26 mouse cellular contexts compared by ENCODE assay signal in genomic region chr7:119892198-119892597, GRCm38 (mm10). TPM values are rescaled to one million over a fixed set of nuclear protein-coding genes. Genes with fewer than 3 reads are reported as not detected.
DNase-seq lines count a peak whose midpoint lies in the region; TF ChIP-seq lines count a peak whose summit lies in the region.
"Had no signal": no experiment of that assay in that cellular context is flagged by ENCODE, and none has a peak within 500 bp of the region (broad histone marks: within the 10 kb centered on the region; RNA-seq: fewer than 3 reads in every experiment).

No protein-coding gene starts in this region.

- intact Hi-C loops in gastrocnemius, adult 2 months (cut with DNase I), result loop anchor here (5.0 kb wide), 1 partner anchor 210 kb away; the partner anchor contains the start of gene Tmem159

- DNase-seq in gastrocnemius, adult 2 months, result no peak
- DNase-seq in gastrocnemius, postnatal 10 days, result no peak
- DNase-seq in kidney, adult 2 months, result peak; percentile 36
- DNase-seq in kidney, adult 8-10 months, result no peak
- no peak for DNase-seq in heart, adult 8-10 months (ENCODE audit: low spot score)
- DNase-seq: adrenal gland, postnatal 14 days; cerebellum, adult 11-12 months; cerebellum, adult 8-10 months; cerebellum, postnatal 10 days; cerebellum, postnatal 36 days; embryo, embryonic 11 days; gastrocnemius, postnatal 14 days; heart, adult 18-20 months; heart, postnatal 14 days; kidney, adult 18-20 months had no signal

- 70% methylated on average over 1 of the region's 1 CpGs for WGBS in kidney, adult 2 months

- H3K36me3 ChIP-seq in kidney, adult 2 months (ENCODE audit: control insufficient read depth, insufficient read depth, low read length), result no peaks in the 10 kb centered on the region
- H3K36me3 ChIP-seq: embryonic facial prominence, embryonic 13.5 days; forebrain, embryonic 12.5 days; forebrain, embryonic 15.5 days; heart, embryonic 10.5 days; heart, embryonic 13.5 days; hindbrain, embryonic 12.5 days; hindbrain, embryonic 15.5 days had no signal

- no peak overlapping the region for H3K4me3 ChIP-seq in gastrocnemius, adult 2 months
- H3K4me3 ChIP-seq in kidney, adult 2 months (ENCODE audit: insufficient read depth, low read depth, low read length), result no peak overlapping the region
- no peak overlapping the region for H3K4me3 ChIP-seq in brown adipose tissue, adult 24 weeks (ENCODE audit: insufficient read depth, low read depth, low read length)
- H3K4me3 ChIP-seq: embryonic facial prominence, embryonic 10.5 days; embryonic facial prominence, embryonic 13.5 days; erythroblast, embryonic 14.5 days; forebrain, embryonic 12.5 days; forebrain, embryonic 15.5 days; heart, embryonic 10.5 days; heart, embryonic 13.5 days; hindbrain, embryonic 12.5 days; hindbrain, embryonic 15.5 days had no signal

- H3K4me1 ChIP-seq in kidney, adult 2 months (ENCODE audit: control insufficient read depth, insufficient read depth, low read length), result peaks cover 12% of the 10 kb centered on the region; the same call in 1 of the 2 replicates
- peaks cover 5% of the 10 kb centered on the region for H3K4me1 ChIP-seq in brown adipose tissue, adult 24 weeks (ENCODE audit: control insufficient read depth, insufficient read depth, insufficient read length, low read length)

- H3K27ac ChIP-seq in gastrocnemius, adult 2 months, result peak overlapping the region; percentile 55
- 0 out of 2 replicates have a peak overlapping the region, but pooled peaks have one; percentile 27 for H3K27ac ChIP-seq in kidney, adult 2 months (ENCODE audit: insufficient read depth, low read depth, low read length)
- peak overlapping the region; percentile 58 for H3K27ac ChIP-seq in brown adipose tissue, adult 24 weeks (replicated peaks; ENCODE audit: low read depth, low read length)
- H3K27ac ChIP-seq: embryonic facial prominence, embryonic 10.5 days; embryonic facial prominence, embryonic 13.5 days; forebrain, embryonic 12.5 days; forebrain, embryonic 15.5 days; heart, embryonic 10.5 days; heart, embryonic 13.5 days; hindbrain, embryonic 12.5 days; hindbrain, embryonic 15.5 days had no signal

- no peak for TF ChIP-seq CTCF in gastrocnemius, adult 2 months (IDR thresholded peaks at IDR 0.05)
- no peak for TF ChIP-seq CTCF in kidney, adult 2 months (conservative IDR thresholded peaks at IDR 0.05; ENCODE audit: insufficient read depth, insufficient read length, low read depth, low read length)

- no peaks in the 10 kb centered on the region for H3K27me3 ChIP-seq in kidney, adult 2 months (replicated peaks; ENCODE audit: control insufficient read depth, insufficient read depth, low read length)
- H3K27me3 ChIP-seq: embryonic facial prominence, embryonic 13.5 days; forebrain, embryonic 12.5 days; forebrain, embryonic 15.5 days; heart, embryonic 13.5 days; hindbrain, embryonic 12.5 days; hindbrain, embryonic 15.5 days; Patski had no signal

- no peak for TF ChIP-seq POLR2A in kidney, adult 2 months (IDR thresholded peaks at IDR 0.05; ENCODE audit: low read depth, low read length)

RNA-seq across cellular contexts. Expression of gene Lyrm1, which starts 3.5 kb away (rescaled TPM):
- 10 to 100 TPM; 11.8 to 12.8 TPM for total RNA-seq in gastrocnemius, adult 2 months (2021)
- total RNA-seq in gastrocnemius, postnatal 10 days (2021), result 1 to 10 TPM; 9.2 to 9.9 TPM
- 4.7 and 6.7 TPM in 2 replicates for polyA plus RNA-seq in kidney, adult 2 months (2012; rRNA removed)
- 11.7 and 17.5 TPM in 2 replicates for polyA plus RNA-seq in brown adipose tissue, adult 24 weeks (2012; ENCODE audit: insufficient read depth, insufficient read length, missing spikeins)
- total RNA-seq in heart, adult 8-10 months (2022), result 10 to 100 TPM in 2 of 4 experiments, 1 to 10 TPM in 2; 9.1 to 10.7 (median 10.0) TPM

RNA-seq across cellular contexts. Expression of gene Dcun1d3, which starts 3.9 kb away (rescaled TPM):
- total RNA-seq in gastrocnemius, adult 2 months (2021), result 10 to 100 TPM; 16.8 to 25.3 TPM
- 10 to 100 TPM; 12.0 to 14.6 TPM for total RNA-seq in gastrocnemius, postnatal 10 days (2021)
- 7.6 and 8.6 TPM in 2 replicates for polyA plus RNA-seq in kidney, adult 2 months (2012; rRNA removed)
- polyA plus RNA-seq in brown adipose tissue, adult 24 weeks (2012; ENCODE audit: insufficient read depth, insufficient read length, missing spikeins), result 18.4 and 21.7 TPM in 2 replicates
- 10 to 100 TPM in 3 of 4 experiments, 1 to 10 TPM in 1; 9.4 to 16.1 (median 14.2) TPM for total RNA-seq in heart, adult 8-10 months (2022)
